Comparison of ENCODE assay signal across 27 mouse cellular contexts in the genomic region with DNA sequence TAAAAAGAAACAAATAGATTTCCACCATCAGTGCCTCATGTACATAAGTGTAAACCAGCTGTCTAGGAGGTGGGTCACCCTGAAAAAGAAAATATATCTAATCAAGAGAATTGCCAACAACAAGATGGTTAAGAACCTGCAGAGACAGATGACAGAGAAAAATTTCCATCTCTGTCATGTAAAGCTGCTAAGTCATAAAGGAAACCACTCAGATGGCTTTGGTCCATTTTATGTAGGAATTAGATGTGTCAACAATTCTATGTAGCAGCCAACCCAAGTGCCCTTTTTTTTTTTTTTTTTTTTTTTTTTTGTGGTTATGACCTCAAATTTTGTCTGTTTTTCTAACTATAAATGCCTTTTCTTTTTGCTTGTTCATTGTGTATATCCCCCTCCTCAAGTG.
"Had no signal": no experiment of that assay in that cellular context is flagged by ENCODE, and none has a peak within 500 bp of the region (broad histone marks: within the 10 kb centered on the region; RNA-seq: fewer than 3 reads in every experiment).

No protein-coding gene starts in this region.

- H3K9ac ChIP-seq: heart, embryonic 13.5 days; heart, embryonic 15.5 days; hindbrain, embryonic 13.5 days; hindbrain, embryonic 15.5 days; kidney, embryonic 15.5 days; limb, embryonic 13.5 days; limb, embryonic 15.5 days; liver, embryonic 12.5 days; liver, embryonic 14.5 days had no signal

- H3K4me3 ChIP-seq: heart, adult 2 months; heart, embryonic 13.5 days; heart, embryonic 15.5 days; hindbrain, embryonic 13.5 days; hindbrain, embryonic 15.5 days; kidney, embryonic 15.5 days; limb, embryonic 13.5 days; limb, embryonic 15.5 days; liver, embryonic 12.5 days had no signal

- H3K27me3 ChIP-seq: heart, embryonic 13.5 days; heart, embryonic 15.5 days; hindbrain, embryonic 13.5 days; hindbrain, embryonic 15.5 days; kidney, embryonic 15.5 days; limb, embryonic 13.5 days; limb, embryonic 15.5 days; liver, embryonic 12.5 days had no signal

- DNase-seq: gastrocnemius, postnatal 14 days; gastrocnemius, postnatal 36 days; heart, adult 11 months; heart, adult 2 months; heart, postnatal 14 days; heart, postnatal 36 days; kidney, adult 11 months; kidney, adult 2 months; kidney, adult 9 months; kidney, postnatal 14 days; kidney, postnatal 36 days; layer of hippocampus, adult 9-11 months; layer of hippocampus, postnatal 36 days; left cerebral cortex, postnatal 4 days had no signal

- H3K27ac ChIP-seq: heart, adult 2 months; heart, embryonic 13.5 days; heart, embryonic 15.5 days; hindbrain, embryonic 13.5 days; hindbrain, embryonic 15.5 days; hindbrain, postnatal 0 days; kidney, embryonic 15.5 days; kidney, postnatal 0 days; limb, embryonic 13.5 days; limb, embryonic 15.5 days; liver, embryonic 12.5 days; liver, embryonic 14.5 days had no signal

- H3K4me1 ChIP-seq: heart, embryonic 13.5 days; heart, embryonic 15.5 days; hindbrain, embryonic 13.5 days; hindbrain, embryonic 15.5 days; kidney, embryonic 15.5 days; limb, embryonic 13.5 days; limb, embryonic 15.5 days; liver, embryonic 12.5 days had no signal

- ATAC-seq: hindbrain, postnatal 0 days; intestine, embryonic 16.5 days; liver, embryonic 12.5 days had no signal

- H3K4me2 ChIP-seq: heart, embryonic 11.5 days; heart, embryonic 13.5 days; heart, embryonic 15.5 days; hindbrain, embryonic 13.5 days; hindbrain, embryonic 15.5 days; kidney, embryonic 15.5 days; limb, embryonic 13.5 days; limb, embryonic 15.5 days; liver, embryonic 12.5 days had no signal

- H3K9me3 ChIP-seq: heart, embryonic 13.5 days; heart, embryonic 15.5 days; hindbrain, embryonic 13.5 days; hindbrain, embryonic 15.5 days; kidney, embryonic 15.5 days; limb, embryonic 13.5 days; limb, embryonic 15.5 days; liver, embryonic 12.5 days had no signal
